Mouse (Mus musculus) intestine, embryonic 14.5 days (tissue): ENCODE results near the gene Kctd7. TPM values are rescaled to one million over a fixed set of nuclear protein-coding genes. Genes with fewer than 3 reads are reported as not detected.

Source experiments
- ATAC-seq: fragments of 200-750 bp; cut with Nextera tagmentation; replicated peaks from 2 replicates; pipeline ENCODE4 v1.8.0; 2017; ENCODE audit warnings: low read depth, moderate number of reproducible peaks, moderate TSS enrichment, moderate library complexity; ENCODE audit not compliant: low FRiP score, low TSS enrichment
- DNase-seq: peaks from one replicate; pipeline ENCODE4 v3.0.0-alpha.2; 2018; ENCODE audit warnings: low spot score
- H3K27ac ChIP-seq: fragments of 300-500 bp; sonication (generic); 2 replicates; pipeline ENCODE4 v1.5.1; 2014; ENCODE audit warnings: low read depth, mild to moderate bottlenecking, control low read depth
- H3K27me3 ChIP-seq: fragments of 300-500 bp; sonication (generic); replicated peaks from 2 replicates; pipeline ENCODE4 v1.6.1; 2014; ENCODE audit warnings: low read length, control low read depth; ENCODE audit not compliant: control insufficient read depth, insufficient read depth
- H3K36me3 ChIP-seq: fragments of 300-500 bp; sonication (generic); 2 replicates; pipeline ENCODE4 v1.6.1; 2014; ENCODE audit warnings: low read length, control low read depth; ENCODE audit not compliant: control insufficient read depth, insufficient read depth
- H3K4me1 ChIP-seq: fragments of 300-500 bp; sonication (generic); replicated peaks from 2 replicates; pipeline ENCODE4 v1.6.1; 2014; ENCODE audit warnings: low read length, control low read depth, mixed read lengths; ENCODE audit not compliant: control insufficient read depth, insufficient read depth
- H3K4me2 ChIP-seq: fragments of 300-500 bp; sonication (generic); 2 replicates; pipeline ENCODE4 v1.6.1; 2014; ENCODE audit warnings: low read length
- H3K4me3 ChIP-seq: fragments of 300-500 bp; sonication (generic); 2 replicates; pipeline ENCODE4 v1.5.1; 2014; ENCODE audit warnings: low read depth, low read length, control low read depth, mixed read lengths
- H3K9ac ChIP-seq: fragments of 300-500 bp; sonication (generic); 2 replicates; pipeline ENCODE4 v1.6.1; 2014; ENCODE audit warnings: mild to moderate bottlenecking, low read length
- H3K9me3 ChIP-seq: fragments of 300-500 bp; sonication (generic); 2 replicates; pipeline ENCODE4 v1.6.1; 2016; ENCODE audit warnings: low read length, control low read depth; ENCODE audit not compliant: control insufficient read depth
- WGBS: fragments of 180-500 bp; shearing (Covaris S2); extraction: QIAGEN DNeasy Blood & Tissue Kit; methylation state at CpG from one replicate; pipeline ENCODE4 v1.1.7; 2014; 5-methylcytosine and 5-hydroxymethylcytosine counted together
- polyA plus RNA-seq: library from polyadenylated mRNA; unstranded; fragments of >200 nt; fragmentation: Nextera tagmentation; extraction: Ambion mirVana; gene quantifications from 2 replicates; pipeline ENCODE4 v1.2.1, GENCODE M21; 2014

Kctd7 gene
- 5.3 and 5.5 TPM in 2 replicates for polyA plus RNA-seq

GRCm38 (mm10) chr5:130144334-130145312 is at the start of gene Kctd7:
TSS of gene Kctd7 (plus strand) at chr5:130144861.
- DNase-seq, result peak; percentile 95
- WGBS, result under 1% methylated on average over 66 of the region's 66 CpGs
- peak; percentile 96 for ATAC-seq

GRCm38 (mm10) chr5:130096754-130097153 is 47.9 kb upstream of the Kctd7 start:
- WGBS, result 72% methylated on average over 12 of the region's 12 CpGs
- no peaks in the 10 kb centered on the region for H3K9me3 ChIP-seq
- peaks cover 4% of the 10 kb centered on the region for H3K36me3 ChIP-seq
- no peak overlapping the region for H3K4me2 ChIP-seq
- H3K4me1 ChIP-seq, result no peaks in the 10 kb centered on the region
- DNase-seq (no peak), ATAC-seq (no peak)
- no peaks in the 10 kb centered on the region for H3K27me3 ChIP-seq
- no peak overlapping the region for H3K9ac ChIP-seq
- no peak overlapping the region for H3K4me3 ChIP-seq
- H3K27ac ChIP-seq, result no peak overlapping the region

More at GRCm38 (mm10) chr5:130144334-130145312, at the start of gene Kctd7:
- peak within 1 kb of the TSS; percentile 70 for H3K27ac ChIP-seq
- H3K4me3 ChIP-seq, result peak within 1 kb of the TSS; percentile 68
- 0 out of 2 replicates have a peak, but pooled peaks cover 2% of the 10 kb centered on the region for H3K36me3 ChIP-seq
- H3K9me3 ChIP-seq, result no peaks in the 10 kb centered on the region
- H3K4me1 ChIP-seq, result peaks cover 5% of the 10 kb centered on the region
- peak within 1 kb of the TSS; percentile 63 for H3K9ac ChIP-seq
- H3K27me3 ChIP-seq, result no peaks in the 10 kb centered on the region
- peak within 1 kb of the TSS; percentile 95 for H3K4me2 ChIP-seq

- no peak for ATAC-seq
- H3K4me3 ChIP-seq, result no peak overlapping the region
- no peak overlapping the region for H3K9ac ChIP-seq
- H3K4me1 ChIP-seq, result no peaks in the 10 kb centered on the region
- no peak overlapping the region for H3K4me2 ChIP-seq
- no peaks in the 10 kb centered on the region for H3K9me3 ChIP-seq
- H3K27me3 ChIP-seq, result no peaks in the 10 kb centered on the region
- H3K36me3 ChIP-seq, result peaks cover 15% of the 10 kb centered on the region
- 66% methylated on average over 2 of the region's 2 CpGs for WGBS
- H3K27ac ChIP-seq, result no peak overlapping the region
- DNase-seq, result no peak
These were observed 46.8 kb upstream of the Kctd7 start for GRCm38 (mm10) chr5:130097837-130098236.

GRCm38 (mm10) chr5:130101724-130102123 is 42.9 kb upstream of the Kctd7 start:
- WGBS, result 94% methylated on average over 17 of the region's 17 CpGs
- ATAC-seq (no peak), DNase-seq (no peak)
- Histone ChIP-seq H3K9ac (no peak overlapping the region), H3K27me3 (no peaks in the 10 kb centered on the region), H3K4me1 (no peaks in the 10 kb centered on the region), H3K4me2 (no peak overlapping the region), H3K9me3 (no peaks in the 10 kb centered on the region), H3K4me3 (no peak overlapping the region), H3K27ac (no peak overlapping the region), H3K36me3 (peaks cover 33% of the 10 kb centered on the region)

GRCm38 (mm10) chr5:130109348-130109747 is 35.3 kb upstream of the Kctd7 start:
- Histone ChIP-seq H3K36me3 (peaks cover 30% of the 10 kb centered on the region), H3K9me3 (no peaks in the 10 kb centered on the region), H3K4me1 (no peaks in the 10 kb centered on the region), H3K27me3 (no peaks in the 10 kb centered on the region), H3K4me2 (no peak overlapping the region), H3K4me3 (no peak overlapping the region), H3K9ac (no peak overlapping the region), H3K27ac (no peak overlapping the region)
- WGBS, result 80% methylated on average over 3 of the region's 3 CpGs
- DNase-seq (no peak), ATAC-seq (no peak)

- Histone ChIP-seq H3K27ac (no peak overlapping the region), H3K36me3 (peaks cover 20% of the 10 kb centered on the region), H3K4me2 (no peak overlapping the region), H3K27me3 (no peaks in the 10 kb centered on the region), H3K4me3 (no peak overlapping the region), H3K9me3 (no peaks in the 10 kb centered on the region), H3K4me1 (no peaks in the 10 kb centered on the region), H3K9ac (no peak overlapping the region)
- no peak for DNase-seq
- 87% methylated on average over 12 of the region's 12 CpGs for WGBS
- ATAC-seq, result no peak
These were observed 33.8 kb upstream of the Kctd7 start for GRCm38 (mm10) chr5:130110632-130111464.

- ATAC-seq (no peak), DNase-seq (no peak)
- no peaks in the 10 kb centered on the region for H3K27me3 ChIP-seq
- H3K9me3 ChIP-seq, result no peaks in the 10 kb centered on the region
- no peaks in the 10 kb centered on the region for H3K4me1 ChIP-seq
- H3K36me3 ChIP-seq, result peaks cover 16% of the 10 kb centered on the region
- H3K4me2 ChIP-seq, result no peak overlapping the region
- H3K27ac ChIP-seq, result no peak overlapping the region
- H3K9ac ChIP-seq, result no peak overlapping the region
- H3K4me3 ChIP-seq, result no peak overlapping the region
These were observed 32.0 kb upstream of the Kctd7 start for GRCm38 (mm10) chr5:130112653-130113052.

GRCm38 (mm10) chr5:130116116-130116515 is 28.5 kb upstream of the Kctd7 start:
- WGBS, result 93% methylated on average over 12 of the region's 12 CpGs
- no peak overlapping the region for H3K27ac ChIP-seq
- peaks cover 7% of the 10 kb centered on the region for H3K4me1 ChIP-seq
- H3K36me3 ChIP-seq, result 0 out of 2 replicates have a peak, but pooled peaks cover 3% of the 10 kb centered on the region
- H3K9ac ChIP-seq, result no peak overlapping the region
- ATAC-seq (no peak), DNase-seq (no peak)
- no peak overlapping the region for H3K4me2 ChIP-seq
- H3K27me3 ChIP-seq, result no peaks in the 10 kb centered on the region
- H3K4me3 ChIP-seq, result no peak overlapping the region
- no peaks in the 10 kb centered on the region for H3K9me3 ChIP-seq
